8 mouse cellular contexts compared by ENCODE assay signal in genomic region chr2:90846597-90846954, GRCm38 (mm10). TPM values are rescaled to one million over a fixed set of nuclear protein-coding genes. Genes with fewer than 3 reads are reported as not detected.
A peak's percentile ranks its signal among the peaks of the same experiment; 100 is the strongest.
DNase-seq lines count a peak whose midpoint lies in the region; ATAC-seq and TF ChIP-seq lines count a peak whose summit lies in the region.

No protein-coding gene starts in this region.

- no peak for TF ChIP-seq POLR2A in limb, embryonic 14.5 days (IDR thresholded peaks at IDR 0.05; ENCODE audit: borderline replicate concordance, extremely low read depth, insufficient read depth, insufficient read length)

- no peaks in the 10 kb centered on the region for H3K9me3 ChIP-seq in heart, embryonic 11.5 days (replicated peaks; ENCODE audit: control insufficient read depth, low read length)
- no peaks in the 10 kb centered on the region for H3K9me3 ChIP-seq in forebrain, embryonic 10.5 days
- H3K9me3 ChIP-seq in limb, embryonic 14.5 days (ENCODE audit: control insufficient read depth, low read length): no peaks in the 10 kb centered on the region
- H3K9me3 ChIP-seq in stomach, embryonic 14.5 days (ENCODE audit: control insufficient read depth, low read depth, low read length): no peaks in the 10 kb centered on the region

- intact Hi-C loops in heart, postnatal 14 days (cut with DNase I): no loop called here

- H3K36me3 ChIP-seq in heart, embryonic 11.5 days (ENCODE audit: control insufficient read depth, insufficient read depth, low read length): peaks cover 7% of the 10 kb centered on the region; the same call in 1 of the 2 replicates
- peaks cover 25% of the 10 kb centered on the region for H3K36me3 ChIP-seq in forebrain, embryonic 10.5 days (replicated peaks)
- H3K36me3 ChIP-seq in limb, embryonic 14.5 days (ENCODE audit: control insufficient read depth, insufficient read depth, low read length): peaks cover 16% of the 10 kb centered on the region
- H3K36me3 ChIP-seq in stomach, embryonic 14.5 days (ENCODE audit: control insufficient read depth, insufficient read depth, low read length): peaks cover 18% of the 10 kb centered on the region

- peak; percentile 11 for ATAC-seq in heart, embryonic 11.5 days (replicated peaks; ENCODE audit: insufficient number of reproducible peaks, low FRiP score, low TSS enrichment)
- peak; percentile 67 for ATAC-seq in CD4-positive, CD25-positive, alpha-beta regulatory T cell, adult 4 months
- peak; percentile 53 for ATAC-seq in limb, embryonic 14.5 days (ENCODE audit: low FRiP score, low read depth)
- peak; percentile 24; the same call in 1 of the 2 replicates for ATAC-seq in stomach, embryonic 14.5 days (ENCODE audit: insufficient number of reproducible peaks, insufficient read depth, low FRiP score, low read depth)

- DNase-seq in heart, postnatal 14 days: no peak
- DNase-seq in forebrain, embryonic 10.5 days (ENCODE audit: extremely low spot score, low spot score): no peak
- no peak for DNase-seq in limb, embryonic 14.5 days (ENCODE audit: low spot score)
- no peak for DNase-seq in cerebellum, adult 11-12 months
- no peak for DNase-seq in adrenal gland, postnatal 4 days (ENCODE audit: low spot score in 2 of 2)

- peak overlapping the region; percentile 89 for H3K27ac ChIP-seq in heart, embryonic 11.5 days (ENCODE audit: low read depth, low read length)
- H3K27ac ChIP-seq in forebrain, embryonic 10.5 days: peak overlapping the region; percentile 94
- H3K27ac ChIP-seq in limb, embryonic 14.5 days (replicated peaks; ENCODE audit: low read depth, low read length): peak overlapping the region; percentile 15
- H3K27ac ChIP-seq in stomach, embryonic 14.5 days (ENCODE audit: low read length): peak overlapping the region; percentile 44; the same call in 1 of the 2 replicates

- 3% methylated on average over 8 of the region's 8 CpGs for WGBS in heart, embryonic 11.5 days (ENCODE audit: insufficient replicate concordance)
- 3% methylated on average over 8 of the region's 8 CpGs for WGBS in forebrain, embryonic 10.5 days
- WGBS in limb, embryonic 14.5 days: 2% methylated on average over 8 of the region's 8 CpGs
- WGBS in stomach, embryonic 14.5 days: 3% methylated on average over 8 of the region's 8 CpGs

- peak overlapping the region; percentile 93 for H3K4me3 ChIP-seq in heart, embryonic 11.5 days (ENCODE audit: low read depth, low read length)
- peak overlapping the region; percentile 94 for H3K4me3 ChIP-seq in forebrain, embryonic 10.5 days
- H3K4me3 ChIP-seq in limb, embryonic 14.5 days (replicated peaks; ENCODE audit: low read length): peak overlapping the region; percentile 94
- H3K4me3 ChIP-seq in stomach, embryonic 14.5 days (ENCODE audit: low read depth, low read length): peak overlapping the region; percentile 90

- H3K4me2 ChIP-seq in heart, embryonic 11.5 days: peak overlapping the region; percentile 65
- peak overlapping the region; percentile 53 for H3K4me2 ChIP-seq in limb, embryonic 14.5 days (replicated peaks; ENCODE audit: low read depth, low read length, severe bottlenecking)
- peak overlapping the region; percentile 53 for H3K4me2 ChIP-seq in stomach, embryonic 14.5 days (replicated peaks; ENCODE audit: low read depth, low read length)

- H3K27me3 ChIP-seq in heart, embryonic 11.5 days (ENCODE audit: control insufficient read depth, insufficient read depth, low read length): no peaks in the 10 kb centered on the region
- H3K27me3 ChIP-seq in forebrain, embryonic 10.5 days (ENCODE audit: poor library complexity, severe bottlenecking): no peaks in the 10 kb centered on the region
- H3K27me3 ChIP-seq in limb, embryonic 14.5 days (ENCODE audit: control insufficient read depth, insufficient read depth, low read length): no peaks in the 10 kb centered on the region
- no peaks in the 10 kb centered on the region for H3K27me3 ChIP-seq in stomach, embryonic 14.5 days (ENCODE audit: control insufficient read depth, insufficient read depth, low read length)

- 0 out of 2 replicates have a peak, but pooled peaks cover 3% of the 10 kb centered on the region for H3K4me1 ChIP-seq in heart, embryonic 11.5 days (ENCODE audit: control insufficient read depth, insufficient read depth, low read length)
- peaks cover 23% of the 10 kb centered on the region for H3K4me1 ChIP-seq in forebrain, embryonic 10.5 days
- H3K4me1 ChIP-seq in limb, embryonic 14.5 days (ENCODE audit: control insufficient read depth, insufficient read depth, low read length): peaks cover 9% of the 10 kb centered on the region
- H3K4me1 ChIP-seq in stomach, embryonic 14.5 days (ENCODE audit: control insufficient read depth, insufficient read depth, low read length): 0 out of 2 replicates have a peak, but pooled peaks cover 6% of the 10 kb centered on the region

- peak overlapping the region; percentile 70 for H3K9ac ChIP-seq in heart, embryonic 11.5 days (ENCODE audit: low read depth, low read length)
- H3K9ac ChIP-seq in limb, embryonic 14.5 days (ENCODE audit: low read depth, low read length, severe bottlenecking): peak overlapping the region; percentile 86
- H3K9ac ChIP-seq in stomach, embryonic 14.5 days (replicated peaks; ENCODE audit: low read depth, low read length): peak overlapping the region; percentile 7

RNA-seq across cellular contexts. Expression of gene Mtch2, which starts 0.4 kb away (rescaled TPM):
- polyA plus RNA-seq in heart, embryonic 11.5 days (2014; fragmentation: Nextera tagmentation; extraction: Ambion mirVana): 262 and 263 TPM in 2 replicates
- 100 to 1,000 TPM; 184 to 190 TPM for total RNA-seq in heart, postnatal 14 days (2021)
- polyA plus RNA-seq in CD4-positive, CD25-positive, alpha-beta regulatory T cell, adult 4 months (2017; shearing (Covaris generic)): 100 to 1,000 TPM; 101 to 104 TPM
- polyA plus RNA-seq in forebrain, embryonic 10.5 days (2016; fragmentation: Nextera tagmentation; extraction: Ambion mirVana): 245 and 249 TPM in 2 replicates
- 111 and 120 TPM in 2 replicates for polyA plus RNA-seq in limb, embryonic 14.5 days (2012; rRNA removed)
- 201 and 210 TPM in 2 replicates for polyA plus RNA-seq in limb, embryonic 14.5 days (2014; fragmentation: Nextera tagmentation; extraction: Ambion mirVana)
- 226 and 234 TPM in 2 replicates for polyA plus RNA-seq in stomach, embryonic 14.5 days (2014; fragmentation: Nextera tagmentation; extraction: Ambion mirVana)
- 100 to 1,000 TPM; 177 to 190 TPM for total RNA-seq in adrenal gland, postnatal 4 days (2021)

RNA-seq across cellular contexts. Expression of gene C1qtnf4, which starts 39.1 kb away (rescaled TPM):
- 15.7 and 16.2 TPM in 2 replicates for polyA plus RNA-seq in heart, embryonic 11.5 days (2014; fragmentation: Nextera tagmentation; extraction: Ambion mirVana)
- total RNA-seq in heart, postnatal 14 days (2021): 1 to 10 TPM; 4.3 to 6.3 TPM
- polyA plus RNA-seq in CD4-positive, CD25-positive, alpha-beta regulatory T cell, adult 4 months (2017; shearing (Covaris generic)): under 1 TPM; 0.82 to 0.83 TPM
- polyA plus RNA-seq in forebrain, embryonic 10.5 days (2016; fragmentation: Nextera tagmentation; extraction: Ambion mirVana): 3.1 and 3.4 TPM in 2 replicates
- polyA plus RNA-seq in limb, embryonic 14.5 days (2012; rRNA removed): 28.6 and 38.1 TPM in 2 replicates
- 32.0 and 35.0 TPM in 2 replicates for polyA plus RNA-seq in limb, embryonic 14.5 days (2014; fragmentation: Nextera tagmentation; extraction: Ambion mirVana)
- 10.8 and 12.9 TPM in 2 replicates for polyA plus RNA-seq in stomach, embryonic 14.5 days (2014; fragmentation: Nextera tagmentation; extraction: Ambion mirVana)
- total RNA-seq in adrenal gland, postnatal 4 days (2021): 1 to 10 TPM; 5.4 to 5.6 TPM

RNA-seq across cellular contexts. Expression of gene Kbtbd4, which starts 58.0 kb away (rescaled TPM):
- polyA plus RNA-seq in heart, embryonic 11.5 days (2014; fragmentation: Nextera tagmentation; extraction: Ambion mirVana): 26.2 and 31.5 TPM in 2 replicates
- 10 to 100 TPM; 19.3 to 22.6 TPM for total RNA-seq in heart, postnatal 14 days (2021)
- polyA plus RNA-seq in CD4-positive, CD25-positive, alpha-beta regulatory T cell, adult 4 months (2017; shearing (Covaris generic)): 10 to 100 TPM; 40.3 to 50.4 TPM
- 59.1 and 61.4 TPM in 2 replicates for polyA plus RNA-seq in forebrain, embryonic 10.5 days (2016; fragmentation: Nextera tagmentation; extraction: Ambion mirVana)
- 25.5 and 26.8 TPM in 2 replicates for polyA plus RNA-seq in limb, embryonic 14.5 days (2012; rRNA removed)
- polyA plus RNA-seq in limb, embryonic 14.5 days (2014; fragmentation: Nextera tagmentation; extraction: Ambion mirVana): 30.5 and 33.8 TPM in 2 replicates
- polyA plus RNA-seq in stomach, embryonic 14.5 days (2014; fragmentation: Nextera tagmentation; extraction: Ambion mirVana): 30.3 and 37.0 TPM in 2 replicates
- total RNA-seq in adrenal gland, postnatal 4 days (2021): 10 to 100 TPM; 35.6 to 37.4 TPM

RNA-seq across cellular contexts. Expression of gene Ndufs3, which starts 58.1 kb away (rescaled TPM):
- 331 and 358 TPM in 2 replicates for polyA plus RNA-seq in heart, embryonic 11.5 days (2014; fragmentation: Nextera tagmentation; extraction: Ambion mirVana)
- 100 to 1,000 TPM; 752 to 790 TPM for total RNA-seq in heart, postnatal 14 days (2021)
- polyA plus RNA-seq in CD4-positive, CD25-positive, alpha-beta regulatory T cell, adult 4 months (2017; shearing (Covaris generic)): 100 to 1,000 TPM; 103 to 127 TPM
- polyA plus RNA-seq in forebrain, embryonic 10.5 days (2016; fragmentation: Nextera tagmentation; extraction: Ambion mirVana): 201 and 203 TPM in 2 replicates
- polyA plus RNA-seq in limb, embryonic 14.5 days (2012; rRNA removed): 155 and 170 TPM in 2 replicates
- polyA plus RNA-seq in limb, embryonic 14.5 days (2014; fragmentation: Nextera tagmentation; extraction: Ambion mirVana): 207 and 219 TPM in 2 replicates
- 216 and 220 TPM in 2 replicates for polyA plus RNA-seq in stomach, embryonic 14.5 days (2014; fragmentation: Nextera tagmentation; extraction: Ambion mirVana)
- 100 to 1,000 TPM; 354 to 392 TPM for total RNA-seq in adrenal gland, postnatal 4 days (2021)

Comparison
In these comparisons a context has a peak if more than half of its experiments do, and no peak if none do; other contexts are left out.
1. ATAC-seq: peak in every context shown above with its lines; median percentile 67 in CD4-positive, CD25-positive, alpha-beta regulatory T cell, adult 4 months; 53 in limb, embryonic 14.5 days; 24 in stomach, embryonic 14.5 days; 11 in heart, embryonic 11.5 days.
2. H3K27ac ChIP-seq: peak in every context shown above with its lines; median percentile 94 in forebrain, embryonic 10.5 days; 89 in heart, embryonic 11.5 days; 44 in stomach, embryonic 14.5 days; 15 in limb, embryonic 14.5 days.
3. H3K9ac ChIP-seq: peak in every context shown above with its lines; median percentile 86 in limb, embryonic 14.5 days; 70 in heart, embryonic 11.5 days; 7 in stomach, embryonic 14.5 days.